ENCODE assay signal across 1 mouse cellular context in the genomic region with DNA sequence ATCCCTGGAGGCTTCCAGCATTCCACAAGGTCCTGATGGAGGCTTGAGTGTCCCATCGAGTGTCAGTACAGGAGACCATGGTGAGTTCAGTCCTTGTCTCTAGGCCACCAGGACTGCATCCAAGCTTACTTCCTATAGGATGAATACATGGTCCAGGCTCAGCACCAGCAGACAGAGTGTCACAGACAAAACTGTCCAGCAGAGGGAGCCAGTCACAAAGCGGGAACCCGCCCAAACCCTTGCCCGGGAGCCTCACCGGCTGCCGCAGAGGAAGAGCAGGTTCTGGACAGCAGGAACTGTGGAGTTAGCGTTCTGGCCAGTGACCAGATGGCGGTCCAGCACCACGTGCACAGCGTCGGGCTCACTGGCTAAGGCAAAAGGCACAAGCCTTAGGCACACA.
TF ChIP-seq lines count a peak whose summit lies in the region.

No protein-coding gene starts in this region.

TF ChIP-seq in ES-E14, 5 proteins besides CTCF, POLR2A, EP300 and RAD21 (continued from another document):
- TF ChIP-seq ZC3H11A (IDR thresholded peaks at IDR 0.05; ENCODE audit: borderline replicate concordance, low read depth, low read length) (no peak), HCFC1 (IDR thresholded peaks at IDR 0.05; ENCODE audit: borderline replicate concordance, insufficient read depth, low read length) (no peak), ZNF384 (IDR thresholded peaks at IDR 0.05; ENCODE audit: low read depth, low read length) (no peak), MAFK (IDR thresholded peaks at IDR 0.05; ENCODE audit: insufficient read depth, low read depth, low read length) (no peak)
TF ChIP-seq in ES-E14: peak in this region for 0.
